In the genomic region with DNA sequence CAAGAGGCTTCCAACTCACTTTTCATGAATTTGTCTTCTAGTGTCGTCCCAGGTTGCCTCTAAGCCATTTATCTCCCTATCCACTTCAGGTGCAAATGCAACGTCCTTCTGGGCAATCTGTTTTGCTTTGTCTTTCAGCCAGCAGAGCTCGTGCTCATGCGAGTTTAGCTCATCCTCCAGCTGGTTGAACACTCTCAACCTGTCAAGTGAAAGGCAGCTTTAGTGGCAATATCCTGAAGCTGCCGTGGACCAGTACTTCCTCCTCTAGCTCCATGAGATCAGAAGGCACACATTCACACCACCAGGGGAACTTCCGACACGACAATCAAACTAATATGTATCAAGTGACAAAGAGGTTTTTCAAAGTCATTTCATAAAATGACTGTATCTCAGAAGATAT, we compare ENCODE assay signal across 22 mouse cellular contexts.
DNase-seq lines count a peak whose midpoint lies in the region; ATAC-seq and TF ChIP-seq lines count a peak whose summit lies in the region.
"Had no signal": no experiment of that assay in that cellular context is flagged by ENCODE, and none has a peak within 500 bp of the region (broad histone marks: within the 10 kb centered on the region; RNA-seq: fewer than 3 reads in every experiment).

No protein-coding gene starts in this region.

- 51% methylated on average over 7 of the region's 7 CpGs for WGBS in hindbrain, postnatal 0 days
- WGBS in hindbrain, embryonic 11.5 days, result 55% methylated on average over 7 of the region's 7 CpGs

- H3K27me3 ChIP-seq in hindbrain, postnatal 0 days (ENCODE audit: insufficient read depth, low read length), result no peaks in the 10 kb centered on the region
- H3K27me3 ChIP-seq in hindbrain, embryonic 11.5 days (ENCODE audit: control insufficient read depth, insufficient read depth, low read length), result no peaks in the 10 kb centered on the region
- H3K27me3 ChIP-seq: heart, embryonic 13.5 days; midbrain, embryonic 12.5 days had no signal

- peak; percentile 13 for DNase-seq in hindbrain, postnatal 0 days (ENCODE audit: low spot score)
- DNase-seq in hindbrain, embryonic 11.5 days (ENCODE audit: low spot score), result no peak
- peak; percentile 35 for DNase-seq in cerebellum, adult 11 months
- peak; percentile 45 to 52 for DNase-seq in cerebellum, postnatal 14 days
- DNase-seq in thymus, postnatal 0 days (ENCODE audit: low spot score), result peak; percentile 22
- no peak for DNase-seq in frontal cortex, adult 2 months (ENCODE audit: extremely low spot score in 1 of 2, low spot score in 1 of 2)
- no peak for DNase-seq in embryo, embryonic 10.5 days (ENCODE audit: low spot score)
- DNase-seq in gastrocnemius, postnatal 4 days (ENCODE audit: low spot score in 2 of 2), result no peak
- DNase-seq: B cell, adult 2 months; forebrain, postnatal 0 days; gastrocnemius, postnatal 25 days; heart, postnatal 36 days; kidney, adult 2 months; kidney, postnatal 36 days; liver; lung, adult 18-20 months; lung, postnatal 4 days; right cerebral cortex, postnatal 4 days had no signal

- H3K4me1 ChIP-seq in hindbrain, postnatal 0 days (ENCODE audit: insufficient read depth, low read length), result no peaks in the 10 kb centered on the region
- no peaks in the 10 kb centered on the region for H3K4me1 ChIP-seq in hindbrain, embryonic 11.5 days (replicated peaks; ENCODE audit: control insufficient read depth, insufficient read depth, low read length)
- H3K4me1 ChIP-seq: heart, embryonic 13.5 days; midbrain, embryonic 12.5 days had no signal

- H3K4me2 ChIP-seq in hindbrain, postnatal 0 days (ENCODE audit: low read depth, low read length), result no peak overlapping the region
- H3K4me2 ChIP-seq in hindbrain, embryonic 11.5 days (replicated peaks; ENCODE audit: low read depth, low read length), result no peak overlapping the region
- H3K4me2 ChIP-seq: heart, embryonic 13.5 days; midbrain, embryonic 12.5 days had no signal

- peaks cover 7% of the 10 kb centered on the region; the same call in 1 of the 2 replicates for H3K36me3 ChIP-seq in hindbrain, postnatal 0 days (ENCODE audit: insufficient read depth, low read length)
- H3K36me3 ChIP-seq in hindbrain, embryonic 11.5 days (ENCODE audit: control insufficient read depth, insufficient read depth, low read length), result no peaks in the 10 kb centered on the region
- H3K36me3 ChIP-seq: G1E; heart, embryonic 13.5 days; midbrain, embryonic 12.5 days had no signal

- no peak for ATAC-seq in hindbrain, postnatal 0 days
- ATAC-seq in hindbrain, embryonic 11.5 days (ENCODE audit: low FRiP score), result no peak
- ATAC-seq: forebrain, postnatal 0 days had no signal

- H3K9me3 ChIP-seq in hindbrain, postnatal 0 days (ENCODE audit: low read length), result no peaks in the 10 kb centered on the region
- no peaks in the 10 kb centered on the region for H3K9me3 ChIP-seq in hindbrain, embryonic 11.5 days (ENCODE audit: control insufficient read depth, low read length)
- H3K9me3 ChIP-seq: G1E; heart, embryonic 13.5 days; midbrain, embryonic 12.5 days had no signal

- no peak for TF ChIP-seq CTCF in hindbrain, postnatal 0 days (IDR thresholded peaks at IDR 0.05; ENCODE audit: low read depth)

- H3K4me3 ChIP-seq in hindbrain, postnatal 0 days (ENCODE audit: low read length), result no peak overlapping the region
- no peak overlapping the region for H3K4me3 ChIP-seq in hindbrain, embryonic 11.5 days (ENCODE audit: low read depth, low read length)
- H3K4me3 ChIP-seq: heart, embryonic 13.5 days; midbrain, embryonic 12.5 days; myocyte had no signal

- H3K27ac ChIP-seq in hindbrain, postnatal 0 days, result no peak overlapping the region
- no peak overlapping the region for H3K27ac ChIP-seq in hindbrain, embryonic 11.5 days (ENCODE audit: low read depth, low read length)
- H3K27ac ChIP-seq: heart, embryonic 13.5 days; midbrain, embryonic 12.5 days had no signal

- H3K9ac ChIP-seq in hindbrain, postnatal 0 days (replicated peaks; ENCODE audit: low read length), result no peak overlapping the region
- H3K9ac ChIP-seq in hindbrain, embryonic 11.5 days (ENCODE audit: low read depth, low read length), result no peak overlapping the region
- H3K9ac ChIP-seq: forebrain, postnatal 0 days; heart, embryonic 13.5 days; midbrain, embryonic 12.5 days had no signal

Comparison
In these comparisons a context has a peak if more than half of its experiments do, and no peak if none do; other contexts are left out.
1. DNase-seq: peak in hindbrain, postnatal 0 days (single experiment), cerebellum, adult 11 months (single experiment), cerebellum, postnatal 14 days (2 of 2) and thymus, postnatal 0 days (single experiment); none in hindbrain, embryonic 11.5 days (single experiment), frontal cortex, adult 2 months (0 of 2), embryo, embryonic 10.5 days (single experiment) and gastrocnemius, postnatal 4 days (0 of 2).